Mouse (Mus musculus) hindbrain, embryonic 10.5 days (tissue): ENCODE measurements around the gene Sco1. TPM values are rescaled to one million over a fixed set of nuclear protein-coding genes. Genes with fewer than 3 reads are reported as not detected.
A peak's percentile ranks its signal among the peaks of the same experiment; 100 is the strongest.
"Not testable (repeated sequence)": the region's sequence is repeated elsewhere in the genome, so short reads cannot be mapped to it uniquely, and the experiment has no call there.

Experiments used
- DNase-seq: peaks from one replicate; pipeline ENCODE4 v3.0.0-alpha.2; 2017; ENCODE audit warnings: low spot score
- H3K27ac ChIP-seq: fragments of 300-500 bp; sonication (generic); 2 replicates; pipeline ENCODE4 v1.5.1; 2016; ENCODE audit warnings: mild to moderate bottlenecking, moderate library complexity
- H3K27me3 ChIP-seq: fragments of 300-500 bp; sonication (generic); 2 replicates; pipeline ENCODE4 v1.6.1; 2016; ENCODE audit warnings: mild to moderate bottlenecking; ENCODE audit not compliant: poor library complexity, insufficient read depth, severe bottlenecking
- H3K36me3 ChIP-seq: fragments of 300-500 bp; sonication (generic); 2 replicates; pipeline ENCODE4 v1.6.1; 2016; ENCODE audit warnings: mild to moderate bottlenecking, moderate library complexity
- H3K4me1 ChIP-seq: fragments of 300-500 bp; sonication (generic); replicated peaks from 2 replicates; pipeline ENCODE4 v1.6.1; 2016; ENCODE audit warnings: mild to moderate bottlenecking
- H3K4me3 ChIP-seq: fragments of 300-500 bp; sonication (generic); 2 replicates; pipeline ENCODE4 v1.5.1; 2016; ENCODE audit warnings: mild to moderate bottlenecking, moderate library complexity
- H3K9me3 ChIP-seq: fragments of 300-500 bp; sonication (generic); 2 replicates; pipeline ENCODE4 v1.6.1; 2016; ENCODE audit warnings: mild to moderate bottlenecking, moderate library complexity
- WGBS: fragments of 180-500 bp; shearing (Covaris S2); methylation state at CpG from one replicate; pipeline ENCODE4 v1.1.7; 2016; 5-methylcytosine and 5-hydroxymethylcytosine counted together
- polyA plus RNA-seq: library from polyadenylated mRNA; unstranded; fragments of >200 nt; fragmentation: Nextera tagmentation; extraction: Ambion mirVana; gene quantifications from 2 replicates; pipeline ENCODE4 v1.2.1, GENCODE M21; 2016

Gene Sco1
- polyA plus RNA-seq = 18.0 and 22.3 TPM in 2 replicates

- Histone ChIP-seq H3K36me3 (peaks cover 40% of the 10 kb centered on the region), H3K4me3 (peak within 1 kb of the TSS; percentile 87), H3K27ac (peak within 1 kb of the TSS; percentile 91), H3K27me3 (no peaks in the 10 kb centered on the region), H3K9me3 (no peaks in the 10 kb centered on the region), H3K4me1 (peaks cover 20% of the 10 kb centered on the region)
- DNase-seq = peak; percentile 87
- under 1% methylated on average over 50 of the region's 50 CpGs for WGBS
These were observed at the start of gene Sco1, which contains the start of gene Adprm for GRCm38 (mm10) chr11:67052321-67052952. TSS of gene Sco1 (plus strand) at chr11:67052670. TSS of gene Adprm (minus strand) at chr11:67052594.

- Histone ChIP-seq H3K4me1 (peaks cover 32% of the 10 kb centered on the region), H3K27ac (no peak overlapping the region), H3K27me3 (peaks cover 14% of the 10 kb centered on the region), H3K36me3 (no peaks in the 10 kb centered on the region), H3K9me3 (no peaks in the 10 kb centered on the region), H3K4me3 (no peak overlapping the region)
- DNase-seq = no peak
- WGBS = 64% methylated on average over 2 of the region's 2 CpGs
These were observed 49.6 kb upstream of the Sco1 start for GRCm38 (mm10) chr11:67002911-67003310.

- Histone ChIP-seq H3K27ac (no peak overlapping the region), H3K9me3 (no peaks in the 10 kb centered on the region), H3K4me3 (no peak overlapping the region), H3K4me1 (peaks cover 25% of the 10 kb centered on the region), H3K27me3 (no peaks in the 10 kb centered on the region), H3K36me3 (no peaks in the 10 kb centered on the region)
- 83% methylated on average over 8 of the region's 8 CpGs for WGBS
- no peak for DNase-seq
These were observed 44.5 kb upstream of the Sco1 start for GRCm38 (mm10) chr11:67007961-67008360.

GRCm38 (mm10) chr11:67008528-67008927, 43.9 kb upstream of the Sco1 start:
- Histone ChIP-seq H3K27me3 (no peaks in the 10 kb centered on the region), H3K36me3 (no peaks in the 10 kb centered on the region), H3K4me3 (no peak overlapping the region), H3K9me3 (no peaks in the 10 kb centered on the region), H3K27ac (no peak overlapping the region), H3K4me1 (peaks cover 20% of the 10 kb centered on the region)
- 92% methylated on average over 4 of the region's 4 CpGs for WGBS
- DNase-seq = no peak

GRCm38 (mm10) chr11:67010430-67010829, 42.0 kb upstream of the Sco1 start:
- peaks cover 20% of the 10 kb centered on the region for H3K4me1 ChIP-seq
- DNase-seq = peak; percentile 38
- no peaks in the 10 kb centered on the region for H3K36me3 ChIP-seq
- H3K27ac ChIP-seq = peak overlapping the region; percentile 76
- WGBS = 18% methylated on average over 8 of the region's 8 CpGs
- H3K4me3 ChIP-seq = no peak overlapping the region
- no peaks in the 10 kb centered on the region for H3K27me3 ChIP-seq
- no peaks in the 10 kb centered on the region for H3K9me3 ChIP-seq

- Histone ChIP-seq H3K4me3 (no peak overlapping the region), H3K27ac (no peak overlapping the region), H3K27me3 (no peaks in the 10 kb centered on the region), H3K9me3 (no peaks in the 10 kb centered on the region), H3K4me1 (peaks cover 20% of the 10 kb centered on the region), H3K36me3 (no peaks in the 10 kb centered on the region)
- 15% methylated on average over 4 of the region's 4 CpGs for WGBS
- no peak for DNase-seq
These were observed 40.8 kb upstream of the Sco1 start for GRCm38 (mm10) chr11:67011635-67012034.

- Histone ChIP-seq H3K9me3 (no peaks in the 10 kb centered on the region), H3K27ac (peak overlapping the region; percentile 17; the same call in 1 of the 2 replicates), H3K4me1 (peaks cover 24% of the 10 kb centered on the region), H3K4me3 (peak overlapping the region; percentile 18; the same call in 1 of the 2 replicates), H3K36me3 (no peaks in the 10 kb centered on the region), H3K27me3 (peaks cover 32% of the 10 kb centered on the region)
- WGBS = 6% methylated on average over 12 of the region's 12 CpGs
- DNase-seq = peak; percentile 44
These were observed 34.5 kb upstream of the Sco1 start for GRCm38 (mm10) chr11:67017801-67018591.

GRCm38 (mm10) chr11:67019711-67020475, 32.6 kb upstream of the Sco1 start:
- H3K27ac ChIP-seq = no peak overlapping the region
- H3K4me3 ChIP-seq = no peak overlapping the region
- no peak for DNase-seq
- no peaks in the 10 kb centered on the region for H3K9me3 ChIP-seq
- no peaks in the 10 kb centered on the region for H3K36me3 ChIP-seq
- WGBS = 69% methylated on average over 7 of the region's 7 CpGs
- H3K27me3 ChIP-seq = peaks cover 32% of the 10 kb centered on the region
- H3K4me1 ChIP-seq = peaks cover 37% of the 10 kb centered on the region

- Histone ChIP-seq H3K9me3 (no peaks in the 10 kb centered on the region), H3K4me3 (peak overlapping the region; percentile 21; the same call in 1 of the 2 replicates), H3K36me3 (no peaks in the 10 kb centered on the region), H3K27me3 (peaks cover 32% of the 10 kb centered on the region), H3K4me1 (peaks cover 46% of the 10 kb centered on the region), H3K27ac (no peak overlapping the region)
- DNase-seq = peak; percentile 73
- WGBS = 7% methylated on average over 12 of the region's 12 CpGs
These were observed 31.5 kb upstream of the Sco1 start for GRCm38 (mm10) chr11:67020948-67021347.

GRCm38 (mm10) chr11:67022354-67023115, 29.9 kb upstream of the Sco1 start:
- Histone ChIP-seq H3K4me1 (peaks cover 40% of the 10 kb centered on the region), H3K27ac (no peak overlapping the region), H3K9me3 (no peaks in the 10 kb centered on the region), H3K36me3 (no peaks in the 10 kb centered on the region), H3K27me3 (peaks cover 32% of the 10 kb centered on the region), H3K4me3 (no peak overlapping the region)
- no peak for DNase-seq
- 85% methylated on average over 13 of the region's 13 CpGs for WGBS

- not testable (repeated sequence) for H3K9me3 ChIP-seq, H3K27ac ChIP-seq, H3K36me3 ChIP-seq, DNase-seq, H3K4me3 ChIP-seq
- Histone ChIP-seq H3K27me3 (peaks cover 31% of the 10 kb centered on the region), H3K4me1 (peaks cover 33% of the 10 kb centered on the region)
- 45% methylated on average over 1 of the region's 1 CpGs for WGBS
These were observed 29.3 kb upstream of the Sco1 start for GRCm38 (mm10) chr11:67023191-67023590.

GRCm38 (mm10) chr11:67023802-67024340, 28.6 kb upstream of the Sco1 start:
- DNase-seq = no peak
- Histone ChIP-seq H3K4me3 (no peak overlapping the region), H3K9me3 (no peaks in the 10 kb centered on the region), H3K36me3 (no peaks in the 10 kb centered on the region), H3K27ac (no peak overlapping the region), H3K4me1 (peaks cover 27% of the 10 kb centered on the region), H3K27me3 (peaks cover 25% of the 10 kb centered on the region)
- 23% methylated on average over 6 of the region's 6 CpGs for WGBS
